Mouse (Mus musculus) megakaryocyte, embryonic 14.5 days (primary cell): ENCODE data around the gene Proser3.

Source experiments
- FLI1 ChIP-seq: IDR thresholded peaks from 2 replicates; pipeline ENCODE4 v1.6.1; 2012; ENCODE audit warnings: low read length, inconsistent platforms, mixed read lengths
- GATA1 ChIP-seq: IDR thresholded peaks from 3 replicates; pipeline ENCODE4 v1.6.1; 2012; ENCODE audit warnings: mixed read lengths, low read length, inconsistent platforms, borderline replicate concordance

DNA sequence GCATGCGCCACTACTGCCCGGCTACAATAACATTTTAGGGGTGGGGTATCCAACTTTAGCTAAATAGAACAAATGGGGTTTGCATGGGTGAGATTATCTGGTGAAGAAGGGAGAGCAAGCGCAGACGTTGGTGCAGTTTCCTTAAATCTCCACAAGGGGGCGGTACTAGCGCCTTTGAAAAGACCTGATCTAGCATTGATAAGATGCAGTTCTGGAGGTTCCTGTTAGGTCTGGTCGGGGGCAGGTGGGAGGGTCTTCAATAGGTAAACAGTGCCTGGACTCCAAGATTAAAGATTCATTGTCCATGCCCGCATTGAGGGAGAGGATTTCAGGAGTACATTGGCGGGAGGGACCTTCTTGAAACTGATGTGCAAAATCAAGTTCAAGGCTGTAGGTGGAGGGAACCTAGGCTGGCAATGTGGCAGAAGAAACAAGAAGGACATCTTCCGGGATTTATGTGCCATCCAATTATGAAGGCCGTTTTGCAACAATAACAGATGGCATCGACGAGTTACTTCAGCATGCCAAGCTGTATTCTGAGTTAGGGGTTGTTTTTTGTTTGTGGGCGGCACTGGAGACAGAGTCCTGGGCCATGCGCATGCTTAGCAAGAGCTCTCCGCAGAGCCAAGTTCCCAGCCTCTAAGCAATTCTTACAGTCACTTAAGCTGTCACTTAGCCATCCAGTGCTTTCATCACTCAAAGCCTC lies 61.7 kb downstream of the Proser3 start:
- no peak for TF ChIP-seq GATA1
- no peak for TF ChIP-seq FLI1
